Mouse (Mus musculus) spleen, adult 18-20 months (tissue): ENCODE data around the gene Dnase1.
A peak's percentile ranks its signal among the peaks of the same experiment; 100 is the strongest.
"Not testable (repeated sequence)": the region's sequence is repeated elsewhere in the genome, so short reads cannot be mapped to it uniquely, and the experiment has no call there.

ENCODE experiments used
- DNase-seq, 2 experiments: peaks; one replicate each; pipeline ENCODE4 v3.0.0; 2022; ENCODE audit warnings: mixed read lengths in 2 of 2

The Dnase1 gene

GRCm38 (mm10) chr16:4036807-4037206 lies at the start of gene Dnase1:
Dnase1 (plus strand) TSS chr16:4036942.
- no peak for DNase-seq

DNA sequence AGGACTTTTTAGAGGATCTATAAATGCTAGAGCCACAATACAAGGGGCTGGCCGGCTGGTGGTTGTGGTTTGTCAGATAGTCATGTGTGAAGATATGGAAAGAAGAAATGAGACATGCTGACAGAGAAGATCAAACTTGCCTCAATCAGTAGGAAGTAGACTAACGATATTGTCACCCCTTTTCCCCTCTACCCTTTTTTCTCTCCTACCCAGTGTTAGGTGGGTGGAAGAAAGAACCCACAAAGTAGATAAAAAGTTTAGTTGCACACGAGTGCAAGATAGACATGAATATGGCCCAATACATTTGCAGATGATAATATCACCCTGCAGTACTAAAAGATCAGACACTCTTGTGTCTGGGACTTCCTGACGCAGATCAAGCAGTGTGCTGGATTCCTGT lies 48.3 kb upstream of the Dnase1 start:
- DNase-seq: no peak

DNA sequence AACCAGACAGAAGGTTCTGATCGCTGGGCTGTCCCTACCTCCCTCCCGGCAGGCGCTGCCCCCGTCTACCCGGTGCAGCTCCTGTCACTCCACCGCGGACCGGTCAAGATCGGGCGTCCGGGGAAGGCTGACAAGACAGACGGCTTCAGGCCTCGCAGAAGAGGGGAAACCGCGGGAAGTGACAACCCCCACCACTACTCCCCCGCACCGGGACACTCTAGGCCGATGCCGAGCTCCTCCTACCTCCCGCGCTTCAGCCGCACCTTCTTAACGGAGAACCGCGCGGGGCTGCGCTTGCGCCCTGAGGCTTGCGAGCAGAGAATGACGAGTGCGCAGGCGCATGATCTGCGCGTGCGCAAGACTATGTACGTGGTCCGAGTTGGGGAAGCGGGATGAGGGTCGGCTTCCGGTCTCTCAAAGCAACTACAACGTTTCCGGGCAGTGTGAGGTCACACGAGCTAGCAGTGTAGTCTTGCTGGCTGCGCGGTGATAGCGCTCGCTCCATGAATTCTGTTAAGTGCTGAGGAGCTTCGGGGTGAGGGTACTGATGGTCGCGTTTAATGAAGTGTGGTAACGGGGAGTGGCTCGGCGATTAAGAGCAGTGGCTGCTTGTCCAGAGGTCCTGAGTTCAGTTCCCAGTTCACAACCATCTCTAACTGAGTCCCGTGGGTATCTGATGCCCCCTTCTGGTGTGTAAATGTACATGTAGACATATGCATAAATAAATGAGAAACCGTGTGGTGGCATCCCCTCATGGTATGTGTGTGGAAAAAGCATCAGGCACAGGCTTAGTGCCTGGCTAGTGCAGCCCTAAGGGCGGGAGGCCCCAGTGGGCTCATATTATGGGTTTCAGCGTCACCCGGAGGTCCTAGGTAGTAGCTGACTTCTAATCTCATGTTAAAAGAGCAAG lies 33.0 kb upstream of the Dnase1 start, which contains the start of gene Slx4:
Gene Slx4 (minus strand): TSS at position 282 of the 910 bp plus-strand sequence.
- DNase-seq: peak; percentile 91 to 92

GRCm38 (mm10) chr16:4012882-4013570 lies 23.7 kb upstream of the Dnase1 start:
- DNase-seq: no peak

GRCm38 (mm10) chr16:4014040-4014668 lies 22.6 kb upstream of the Dnase1 start:
- no peak for DNase-seq

- not testable (repeated sequence) for DNase-seq
Observed at GRCm38 (mm10) chr16:4016786-4017185, 20.0 kb upstream of the Dnase1 start.

DNA sequence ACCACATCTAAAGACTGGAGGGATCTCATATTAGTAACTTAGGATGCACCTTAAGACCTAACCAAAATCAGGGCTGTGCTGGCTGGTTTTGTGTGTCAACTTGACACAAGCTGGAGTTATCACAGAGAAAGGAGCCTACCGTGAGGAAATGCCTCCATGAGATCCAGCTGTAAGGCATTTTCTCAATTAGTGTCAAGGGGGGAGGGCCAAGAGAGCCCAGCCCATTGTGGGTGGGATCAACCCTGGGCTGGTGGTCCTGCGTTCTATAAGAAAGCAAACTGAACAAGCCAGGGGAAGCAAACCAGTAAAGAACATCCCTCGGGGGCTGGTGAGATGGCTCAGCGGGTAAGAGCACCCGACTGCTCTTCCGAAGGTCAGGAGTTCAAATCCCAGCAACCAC lies 19.3 kb upstream of the Dnase1 start:
- DNase-seq: not testable (repeated sequence)

- no peak for DNase-seq
Observed at GRCm38 (mm10) chr16:4021241-4021640, 15.5 kb upstream of the Dnase1 start.

GRCm38 (mm10) chr16:4022719-4023118 lies 14.0 kb upstream of the Dnase1 start:
- DNase-seq: no peak

GRCm38 (mm10) chr16:4026672-4027071 lies 10.1 kb upstream of the Dnase1 start:
- no peak for DNase-seq

GRCm38 (mm10) chr16:4027211-4027610 lies 9.5 kb upstream of the Dnase1 start:
- DNase-seq: no peak

DNA sequence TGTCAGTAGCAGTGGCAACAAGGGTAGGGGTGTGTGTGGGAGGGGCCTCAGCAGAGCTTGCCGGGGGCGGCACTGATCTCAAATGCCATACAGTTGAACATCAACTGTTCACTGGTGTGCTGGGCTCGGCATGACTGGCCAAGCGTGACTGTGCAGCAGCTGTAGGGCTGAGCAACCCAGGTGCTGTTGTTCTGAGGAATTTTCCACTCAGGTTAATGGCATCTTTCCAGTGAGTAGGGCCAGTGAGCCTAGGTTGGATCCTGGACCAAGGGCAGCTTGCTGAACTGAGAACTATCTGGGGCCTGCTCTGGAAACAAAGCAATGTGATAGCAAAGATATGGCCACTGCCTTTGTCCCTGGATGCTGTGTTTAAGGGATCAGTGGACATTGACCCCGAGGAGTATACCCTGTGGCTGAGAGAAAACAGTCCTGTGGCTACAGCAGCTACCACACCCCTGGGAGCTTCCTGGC lies 7.3 kb upstream of the Dnase1 start:
- no peak for DNase-seq

DNA sequence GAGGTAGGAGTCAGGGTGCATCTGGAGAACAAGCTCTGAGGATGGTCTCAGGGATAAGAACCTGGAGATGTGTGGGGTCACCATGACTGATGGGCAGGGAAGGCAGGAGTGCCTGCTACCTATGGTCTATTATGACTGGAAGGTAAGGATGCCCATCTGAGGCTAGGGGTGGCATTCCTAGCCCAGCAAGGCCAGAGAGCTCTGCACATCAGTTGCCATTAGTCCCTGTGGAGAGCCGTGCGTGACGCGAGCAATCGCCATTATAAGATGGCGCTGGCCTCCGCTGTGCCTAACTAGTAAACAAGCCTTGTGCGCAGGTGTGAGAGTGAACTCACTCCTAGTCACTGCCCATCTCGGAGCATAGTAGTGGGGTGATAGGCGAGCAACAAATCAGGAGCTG lies 6.2 kb upstream of the Dnase1 start:
- no peak for DNase-seq

GRCm38 (mm10) chr16:4031441-4032274 lies 5.1 kb upstream of the Dnase1 start:
- DNase-seq: no peak

- no peak for DNase-seq
Observed at GRCm38 (mm10) chr16:4032341-4032748, 4.4 kb upstream of the Dnase1 start.

DNA sequence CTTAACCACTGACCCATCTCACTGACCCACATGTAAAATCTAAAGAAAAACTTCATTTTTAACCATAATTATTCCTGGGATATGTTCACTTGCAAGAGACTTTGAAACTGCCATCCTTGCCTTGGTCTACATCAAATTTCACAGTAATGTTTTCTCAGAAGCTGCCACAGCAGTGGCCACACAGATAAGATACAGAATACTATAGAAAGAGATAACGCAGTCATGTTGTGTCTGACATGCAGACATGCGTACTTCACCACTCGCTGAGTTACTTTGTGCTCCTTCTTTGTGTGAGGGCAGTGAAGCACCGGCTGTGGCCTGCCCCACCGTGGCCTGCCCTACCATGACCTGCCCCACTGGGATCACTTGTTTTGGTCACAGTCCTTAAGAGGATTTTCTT lies 2.8 kb upstream of the Dnase1 start:
- no peak for DNase-seq

- no peak for DNase-seq
Observed at GRCm38 (mm10) chr16:4034476-4034875, 2.3 kb upstream of the Dnase1 start.

DNA sequence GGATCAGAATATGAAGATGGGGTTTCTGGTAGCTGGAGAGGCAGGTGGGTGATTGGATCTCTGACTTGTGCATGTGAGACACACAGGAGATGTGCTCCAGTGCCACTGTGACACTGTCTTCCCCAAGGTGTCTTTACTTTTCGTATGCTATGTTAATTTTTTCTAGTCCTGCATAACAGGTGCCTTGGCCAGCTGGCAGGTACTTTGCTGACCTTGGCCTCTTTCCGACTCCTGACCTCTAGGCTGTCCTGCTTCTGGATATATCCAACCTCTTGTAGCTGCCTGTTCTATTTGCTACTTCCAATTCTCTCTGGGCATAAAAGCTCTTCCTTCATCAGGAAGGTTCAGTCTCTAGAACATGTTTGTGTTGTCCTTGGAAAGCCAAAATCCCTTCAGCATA lies 1.2 kb upstream of the Dnase1 start:
- DNase-seq: peak in 1 of 2 experiments; percentile 6

GRCm38 (mm10) chr16:4037690-4038089 lies 948 bp downstream of the Dnase1 start:
- no peak for DNase-seq

- DNase-seq: no peak
Observed at GRCm38 (mm10) chr16:4040206-4040605, 3.5 kb downstream of the Dnase1 start.

DNA sequence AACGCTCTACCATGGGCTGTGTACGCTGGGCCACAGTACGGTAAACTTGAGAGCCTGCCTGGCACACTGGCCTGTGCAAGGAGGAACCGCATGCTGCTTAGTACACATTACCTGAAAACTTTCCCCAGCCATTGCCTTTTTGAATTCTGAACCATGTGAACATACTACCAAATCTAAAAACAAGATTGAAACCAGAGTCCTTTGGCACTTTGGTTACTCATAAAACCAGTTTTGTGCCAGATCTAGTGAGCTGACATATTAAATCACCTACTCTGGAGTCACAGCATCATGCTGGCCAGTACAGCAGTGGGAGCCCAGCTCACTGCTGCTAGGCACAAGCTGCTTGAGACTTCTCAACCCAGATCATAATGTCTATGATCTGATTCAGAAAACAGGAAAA lies 4.9 kb downstream of the Dnase1 start:
- DNase-seq: no peak

- no peak for DNase-seq
Observed at GRCm38 (mm10) chr16:4044093-4044492, 7.4 kb downstream of the Dnase1 start.
